Mouse (Mus musculus) lung, embryonic 14.5 days (tissue): ENCODE measurements around the gene Tbca. TPM values are rescaled to one million over a fixed set of nuclear protein-coding genes. Genes with fewer than 3 reads are reported as not detected.

Experiments used
- ATAC-seq: fragments of 200-750 bp; cut with Nextera tagmentation; 2 replicates; pipeline ENCODE4 v1.8.0; 2017; ENCODE audit warnings: mild to moderate bottlenecking, moderate TSS enrichment, moderate library complexity; ENCODE audit not compliant: insufficient read depth
- DNase-seq: peaks from one replicate; pipeline ENCODE4 v3.0.0-alpha.2; 2015
- H3K27ac ChIP-seq: fragments of 300-500 bp; sonication (generic); 2 replicates; pipeline ENCODE4 v1.5.1; 2014; ENCODE audit warnings: low read depth, mild to moderate bottlenecking, moderate library complexity
- H3K27me3 ChIP-seq: fragments of 300-500 bp; sonication (generic); 2 replicates; pipeline ENCODE4 v1.6.1; 2014; ENCODE audit warnings: low read length, control low read depth; ENCODE audit not compliant: insufficient read depth
- H3K36me3 ChIP-seq: fragments of 300-500 bp; sonication (generic); 2 replicates; pipeline ENCODE4 v1.6.1; 2014; ENCODE audit warnings: control low read depth; ENCODE audit not compliant: insufficient read depth
- H3K4me1 ChIP-seq: fragments of 300-500 bp; sonication (generic); 2 replicates; pipeline ENCODE4 v1.6.1; 2014; ENCODE audit warnings: antibody characterized with exemption, control low read depth; ENCODE audit not compliant: insufficient read depth
- H3K4me2 ChIP-seq: fragments of 300-500 bp; sonication (generic); 2 replicates; pipeline ENCODE4 v1.6.1; 2014; ENCODE audit warnings: mild to moderate bottlenecking
- H3K4me3 ChIP-seq: fragments of 300-500 bp; sonication (generic); 2 replicates; pipeline ENCODE4 v1.5.1; 2014; ENCODE audit warnings: low read depth, low read length
- H3K9ac ChIP-seq: fragments of 300-500 bp; sonication (generic); 2 replicates; pipeline ENCODE4 v1.6.1; 2014
- H3K9me3 ChIP-seq: fragments of 300-500 bp; sonication (generic); 2 replicates; pipeline ENCODE4 v1.6.1; 2016; ENCODE audit warnings: low read depth, low read length, control low read depth
- CTCF ChIP-seq: IDR thresholded peaks from 2 replicates; pipeline ENCODE4 v1.5.1; 2016; ENCODE audit warnings: antibody characterized with exemption, low read depth
- WGBS: fragments of 180-500 bp; shearing (Covaris S2); extraction: QIAGEN DNeasy Blood & Tissue Kit; methylation state at CpG from one replicate; pipeline ENCODE4 v1.1.7; 2014; 5-methylcytosine and 5-hydroxymethylcytosine counted together
- polyA plus RNA-seq: library from polyadenylated mRNA; unstranded; fragments of >200 nt; fragmentation: Nextera tagmentation; extraction: Ambion mirVana; gene quantifications from 2 replicates; pipeline ENCODE4 v1.2.1, GENCODE M21; 2014

Tbca gene
- polyA plus RNA-seq, 1 experiment from 2014 or later, result 235 TPM

DNA sequence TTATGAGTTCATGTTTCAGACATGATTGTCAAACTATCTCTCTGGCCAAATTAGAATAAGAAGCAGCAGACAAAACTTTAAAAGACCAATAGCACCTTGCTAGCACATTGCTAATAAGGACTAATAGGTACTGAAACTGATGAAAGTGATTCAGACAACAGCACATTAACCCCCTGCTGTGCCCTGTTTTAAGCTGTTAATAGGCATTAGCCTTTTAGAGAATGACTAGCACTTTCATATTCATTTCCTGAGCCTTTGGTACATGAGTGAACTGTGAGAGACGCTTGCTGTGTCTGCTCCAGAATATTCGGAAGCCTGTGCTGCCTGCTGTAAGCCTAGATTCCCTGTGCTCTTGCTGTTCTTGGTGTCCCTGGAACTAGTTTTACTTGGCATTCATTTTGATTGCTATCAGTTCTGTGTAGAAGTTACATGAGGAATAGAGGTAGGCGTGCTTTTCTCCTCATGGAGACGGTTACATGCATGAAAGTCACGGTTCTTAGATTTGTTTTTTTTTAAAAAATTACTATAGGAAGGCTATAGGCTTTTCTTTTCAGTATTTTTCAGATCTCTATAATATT, 14.9 kb downstream of the Tbca start:
- no peak for ATAC-seq
- Histone ChIP-seq H3K4me2 (no peak overlapping the region), H3K4me1 (no peaks in the 10 kb centered on the region), H3K27me3 (no peaks in the 10 kb centered on the region), H3K36me3 (no peaks in the 10 kb centered on the region), H3K9ac (no peak overlapping the region), H3K9me3 (no peaks in the 10 kb centered on the region), H3K27ac (no peak overlapping the region), H3K4me3 (no peak overlapping the region)
- WGBS, result 82% methylated on average over 5 of the region's 5 CpGs
- TF ChIP-seq CTCF, result no peak
- no peak for DNase-seq

DNA sequence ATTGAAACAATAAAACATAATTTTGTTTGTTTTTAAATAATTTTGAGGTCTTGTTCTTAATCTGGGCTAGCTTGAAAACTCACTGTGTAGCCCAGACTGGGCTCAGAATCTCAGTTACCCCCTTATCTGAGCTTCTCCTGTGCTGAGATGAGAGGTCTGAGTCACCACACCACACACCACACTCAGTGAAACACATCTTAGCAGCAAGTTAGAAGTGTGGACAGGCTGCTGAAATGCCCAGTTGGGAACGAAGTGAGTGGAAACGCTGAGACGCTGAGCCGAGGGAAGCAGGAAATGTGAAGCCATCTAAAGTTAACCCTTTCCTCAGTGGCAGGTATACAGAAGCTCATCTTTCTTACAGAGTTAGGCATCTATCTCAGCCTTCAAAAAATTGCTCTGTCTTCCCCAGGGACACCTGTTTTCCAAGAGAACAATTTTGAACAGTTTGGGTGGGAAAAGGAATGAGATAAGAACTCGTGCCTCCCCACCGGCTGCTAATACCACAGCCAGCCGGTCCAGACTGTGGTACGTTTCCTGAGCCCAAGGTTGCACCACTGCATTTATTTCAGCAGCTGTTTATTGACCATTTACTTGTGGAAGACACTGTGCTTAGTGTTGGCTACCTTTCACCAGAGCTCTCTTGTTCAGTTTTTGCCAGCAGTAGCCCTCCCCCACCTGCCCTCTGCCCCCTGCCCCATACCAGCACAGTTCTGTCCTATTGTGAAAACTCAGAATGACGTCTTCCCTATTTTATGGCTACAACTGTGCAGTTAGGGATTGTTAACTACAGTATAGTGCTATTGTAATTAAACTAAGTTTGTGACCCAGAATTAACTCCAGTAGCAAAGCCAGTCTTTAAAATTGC, 17.8 kb downstream of the Tbca start:
- Histone ChIP-seq H3K36me3 (no peaks in the 10 kb centered on the region), H3K9me3 (no peaks in the 10 kb centered on the region), H3K27ac (no peak overlapping the region), H3K27me3 (no peaks in the 10 kb centered on the region), H3K4me2 (no peak overlapping the region), H3K4me1 (no peaks in the 10 kb centered on the region), H3K4me3 (no peak overlapping the region), H3K9ac (no peak overlapping the region)
- no peak for DNase-seq
- 21% methylated on average over 9 of the region's 9 CpGs for WGBS
- no peak for TF ChIP-seq CTCF
- ATAC-seq, result no peak

- DNase-seq (no peak), ATAC-seq (no peak)
- H3K4me2 ChIP-seq, result no peak overlapping the region
- no peak overlapping the region for H3K4me3 ChIP-seq
- H3K9me3 ChIP-seq, result no peaks in the 10 kb centered on the region
- H3K36me3 ChIP-seq, result no peaks in the 10 kb centered on the region
- H3K27ac ChIP-seq, result no peak overlapping the region
- H3K4me1 ChIP-seq, result no peaks in the 10 kb centered on the region
- H3K9ac ChIP-seq, result no peak overlapping the region
- no peaks in the 10 kb centered on the region for H3K27me3 ChIP-seq
- TF ChIP-seq CTCF, result no peak
These were observed 19.9 kb downstream of the Tbca start for GRCm38 (mm10) chr13:94808596-94808995.

DNA sequence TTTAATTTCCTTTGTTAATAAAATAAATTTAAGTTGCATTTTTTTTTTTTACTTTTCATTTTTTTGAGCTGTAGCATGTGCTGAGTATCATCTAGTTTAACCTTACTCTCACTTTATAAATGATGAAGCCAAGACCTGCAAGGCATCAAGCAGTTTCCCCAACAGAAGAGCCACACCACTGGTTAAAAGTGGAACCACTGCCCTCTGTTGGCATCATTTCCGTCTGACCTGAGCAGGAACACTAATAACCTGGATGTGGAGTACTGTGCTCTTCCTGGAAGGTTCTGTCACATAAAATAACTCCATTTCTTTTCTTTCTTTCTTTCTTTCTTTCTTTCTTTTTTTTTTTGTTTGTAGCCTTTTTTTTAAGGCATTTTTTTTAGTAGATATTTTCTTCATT, 21.0 kb downstream of the Tbca start:
- WGBS, result 56% methylated on average over 1 of the region's 1 CpGs
- ATAC-seq, result no peak

GRCm38 (mm10) chr13:94811451-94811850, 22.7 kb downstream of the Tbca start:
- Histone ChIP-seq H3K4me1 (no peaks in the 10 kb centered on the region), H3K27ac (no peak overlapping the region), H3K4me3 (no peak overlapping the region), H3K9ac (no peak overlapping the region), H3K9me3 (no peaks in the 10 kb centered on the region), H3K4me2 (no peak overlapping the region), H3K27me3 (no peaks in the 10 kb centered on the region), H3K36me3 (no peaks in the 10 kb centered on the region)
- 96% methylated on average over 1 of the region's 1 CpGs for WGBS
- no peak for TF ChIP-seq CTCF
- DNase-seq, result no peak
- no peak for ATAC-seq

More for the DNA sequence above, 21.0 kb downstream of the Tbca start:
- Histone ChIP-seq H3K4me3 (no peak overlapping the region), H3K4me2 (no peak overlapping the region), H3K9me3 (no peaks in the 10 kb centered on the region), H3K9ac (no peak overlapping the region), H3K36me3 (no peaks in the 10 kb centered on the region), H3K4me1 (no peaks in the 10 kb centered on the region), H3K27ac (no peak overlapping the region), H3K27me3 (no peaks in the 10 kb centered on the region)
- DNase-seq, result no peak
- no peak for TF ChIP-seq CTCF

DNA sequence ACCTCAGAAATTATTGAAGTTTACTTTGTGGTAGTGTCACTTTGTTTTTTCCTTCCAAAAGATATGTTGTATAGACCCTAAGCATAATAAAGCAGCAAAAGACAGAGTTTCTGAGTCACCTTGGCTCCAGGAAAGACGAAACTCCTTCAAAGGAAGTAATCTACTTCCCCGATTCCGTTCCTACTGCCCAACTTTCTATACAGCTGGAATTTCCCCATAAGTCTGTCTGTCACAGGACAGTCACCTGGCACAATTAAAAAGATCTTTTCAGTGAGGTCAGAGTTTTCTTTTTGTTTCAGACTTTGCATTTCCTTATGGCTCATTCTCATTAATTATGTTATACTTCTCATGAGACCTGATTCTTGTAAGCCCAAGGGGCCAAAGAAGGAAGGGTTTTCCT, 25.1 kb downstream of the Tbca start:
- Histone ChIP-seq H3K36me3 (no peaks in the 10 kb centered on the region), H3K27me3 (no peaks in the 10 kb centered on the region), H3K4me2 (no peak overlapping the region), H3K4me3 (no peak overlapping the region), H3K9me3 (no peaks in the 10 kb centered on the region), H3K4me1 (no peaks in the 10 kb centered on the region), H3K9ac (no peak overlapping the region), H3K27ac (no peak overlapping the region)
- ATAC-seq (no peak), DNase-seq (no peak)
- TF ChIP-seq CTCF, result no peak
- WGBS, result 68% methylated on average over 3 of the region's 3 CpGs

DNA sequence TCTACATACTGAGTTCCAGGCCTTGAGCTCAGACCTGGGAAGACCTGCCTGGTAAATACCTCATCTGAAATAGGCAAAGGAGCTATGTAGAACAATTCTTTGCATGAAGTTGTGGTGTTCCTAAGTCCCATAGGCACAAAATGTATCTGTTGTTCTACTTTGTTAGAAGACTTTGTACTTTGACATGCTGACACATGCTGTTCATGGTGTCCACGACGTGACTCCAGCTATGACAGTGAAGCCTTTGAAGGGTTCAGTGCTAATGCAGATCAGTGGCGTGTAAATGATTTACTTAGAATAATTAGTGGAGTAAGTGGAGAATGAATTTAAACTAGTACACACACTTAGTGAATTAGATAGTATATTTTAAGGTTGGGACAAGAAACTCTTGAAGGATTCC, 31.8 kb downstream of the Tbca start:
- 81% methylated on average over 3 of the region's 3 CpGs for WGBS
- DNase-seq (no peak), ATAC-seq (no peak)
- Histone ChIP-seq H3K9me3 (no peaks in the 10 kb centered on the region), H3K27ac (no peak overlapping the region), H3K4me1 (no peaks in the 10 kb centered on the region), H3K27me3 (no peaks in the 10 kb centered on the region), H3K36me3 (no peaks in the 10 kb centered on the region), H3K4me2 (no peak overlapping the region), H3K9ac (no peak overlapping the region), H3K4me3 (no peak overlapping the region)
- TF ChIP-seq CTCF, result no peak
